Mouse (Mus musculus) liver, postnatal 0 days (tissue): ENCODE measurements around the gene Myt1l. TPM values are rescaled to one million over a fixed set of nuclear protein-coding genes. Genes with fewer than 3 reads are reported as not detected.

Experiments
- ATAC-seq: fragments of 200-750 bp; cut with Nextera tagmentation; 2 replicates; pipeline ENCODE4 v1.8.0; 2017; ENCODE audit warnings: mild to moderate bottlenecking, moderate library complexity
- DNase-seq: peaks from one replicate; pipeline ENCODE4 v3.0.0-alpha.2; 2016
- H3K27ac ChIP-seq: fragments of 300-500 bp; sonication (generic); 2 replicates; pipeline ENCODE4 v1.5.1; 2014; ENCODE audit warnings: antibody characterized with exemption, moderate library complexity, mild to moderate bottlenecking, low read depth
- H3K27me3 ChIP-seq: fragments of 300-500 bp; sonication (generic); 2 replicates; pipeline ENCODE4 v1.6.1; 2014; ENCODE audit warnings: low read length, control low read depth, mixed read lengths; ENCODE audit not compliant: insufficient read depth
- H3K36me3 ChIP-seq: fragments of 300-500 bp; sonication (generic); replicated peaks from 2 replicates; pipeline ENCODE4 v1.6.1; 2014; ENCODE audit warnings: mild to moderate bottlenecking, control low read depth, low read length, moderate library complexity, mixed read lengths; ENCODE audit not compliant: insufficient read depth
- H3K4me1 ChIP-seq: fragments of 300-500 bp; sonication (generic); 2 replicates; pipeline ENCODE4 v1.6.1; 2014; ENCODE audit warnings: antibody characterized with exemption, mild to moderate bottlenecking, control low read depth; ENCODE audit not compliant: insufficient read depth
- H3K4me2 ChIP-seq: fragments of 300-500 bp; sonication (generic); 2 replicates; pipeline ENCODE4 v1.6.1; 2014; ENCODE audit warnings: low read depth, mild to moderate bottlenecking, low read length, moderate library complexity, mixed read lengths
- H3K4me3 ChIP-seq: fragments of 300-500 bp; sonication (generic); 2 replicates; pipeline ENCODE4 v1.5.1; 2014; ENCODE audit warnings: low read depth, low read length
- H3K9ac ChIP-seq: fragments of 300-500 bp; sonication (generic); replicated peaks from 2 replicates; pipeline ENCODE4 v1.6.1; 2014; ENCODE audit warnings: mild to moderate bottlenecking, moderate library complexity
- H3K9me3 ChIP-seq: fragments of 300-500 bp; sonication (generic); 2 replicates; pipeline ENCODE4 v1.6.1; 2016; ENCODE audit warnings: mild to moderate bottlenecking, control low read depth, low read length, mixed read lengths
- CTCF ChIP-seq: sonication (generic); IDR thresholded peaks from 2 replicates; pipeline ENCODE4 v1.5.1; 2016; ENCODE audit warnings: antibody characterized with exemption, low read depth
- EP300 ChIP-seq: IDR thresholded peaks from 2 replicates; pipeline ENCODE4 v1.6.1; 2016; ENCODE audit warnings: antibody characterized with exemption, low read depth, mild to moderate bottlenecking
- WGBS: fragments of 180-500 bp; shearing (Covaris S2); extraction: QIAGEN DNeasy Blood & Tissue Kit; methylation state at CpG from one replicate; pipeline ENCODE4 v1.1.7; 2014; ENCODE audit not compliant: insufficient replicate concordance; 5-methylcytosine and 5-hydroxymethylcytosine counted together
- polyA plus RNA-seq: library from polyadenylated mRNA; unstranded; fragments of >200 nt; fragmentation: Nextera tagmentation; extraction: Ambion mirVana; gene quantifications from 2 replicates; pipeline ENCODE4 v1.2.1, GENCODE M21; 2015

The Myt1l gene
- polyA plus RNA-seq, 1 experiment from 2014 or later = not detected

GRCm38 (mm10) chr12:29972533-29972932, 444.3 kb downstream of the Myt1l start:
- Histone ChIP-seq H3K4me2 (no peak overlapping the region), H3K9ac (no peak overlapping the region), H3K36me3 (no peaks in the 10 kb centered on the region), H3K4me3 (no peak overlapping the region), H3K27ac (no peak overlapping the region), H3K9me3 (no peaks in the 10 kb centered on the region), H3K4me1 (no peaks in the 10 kb centered on the region; the same call in 1 of the 2 replicates), H3K27me3 (no peaks in the 10 kb centered on the region)
- ATAC-seq (no peak), DNase-seq (no peak)
- TF ChIP-seq EP300 = no peak
- no peak for TF ChIP-seq CTCF
- WGBS = 68% methylated on average over 6 of the region's 6 CpGs
